Mouse (Mus musculus): ENCODE measurements around the gene Otub2.
A peak's percentile ranks its signal among the peaks of the same experiment; 100 is the strongest.

Gene Otub2

DNA sequence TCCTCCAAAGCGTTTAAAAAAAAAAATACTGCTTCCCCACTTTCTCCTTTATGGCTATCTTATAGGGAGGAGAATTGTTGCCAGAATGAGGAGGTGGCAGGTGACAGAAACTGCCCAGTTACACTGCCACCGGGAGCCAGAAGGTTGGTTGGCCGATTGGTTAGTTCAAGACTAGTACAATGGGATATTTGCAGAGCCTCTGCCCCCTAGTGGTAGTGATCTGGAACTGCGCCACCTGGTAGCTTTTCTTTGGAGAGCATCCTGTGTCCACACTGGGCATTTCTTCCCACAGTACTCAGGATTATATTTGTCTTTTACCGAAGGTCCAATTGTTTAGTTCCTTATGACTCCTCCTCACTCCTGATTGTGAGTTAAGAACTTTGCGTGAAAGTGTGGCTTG, 16.8 kb upstream of the Otub2 start:
- DNase-seq (ENCODE audit: low read depth) = peak; percentile 53

DNA sequence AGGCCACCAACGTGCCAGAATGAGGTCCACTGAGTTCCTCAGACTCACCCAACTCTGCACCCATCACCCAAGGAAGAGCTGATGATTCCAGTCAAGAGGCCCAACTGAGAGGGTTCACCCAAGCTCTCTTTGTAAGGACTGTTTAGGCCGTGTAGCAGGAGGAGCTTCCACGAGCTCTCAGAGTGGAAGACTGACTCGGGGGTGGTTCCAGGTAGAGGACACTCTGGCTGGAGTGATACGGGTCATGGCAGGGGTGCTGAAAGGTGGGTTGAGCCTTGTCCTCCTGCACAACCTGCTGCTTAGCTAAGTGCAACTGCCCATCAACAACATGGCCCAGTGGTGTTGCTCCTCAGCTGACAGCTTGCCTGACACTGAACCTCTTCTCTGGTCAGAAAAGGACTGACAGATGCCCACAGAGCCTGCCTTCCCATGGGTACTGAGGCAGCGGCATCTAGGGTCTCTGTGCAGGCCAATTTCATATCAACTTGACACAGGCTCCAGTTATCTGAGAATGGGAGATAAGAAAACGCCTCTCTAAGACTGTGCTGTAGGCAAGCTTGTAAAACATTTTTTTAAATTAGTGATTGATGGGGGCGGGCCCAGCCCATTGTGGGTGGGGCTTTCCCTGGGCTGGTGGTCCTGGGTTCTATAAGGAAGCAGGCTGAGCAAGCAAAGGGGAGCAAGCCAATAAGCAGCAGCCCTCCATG, 14.8 kb upstream of the Otub2 start:
- DNase-seq (ENCODE audit: low read depth) = no peak

- no peak for DNase-seq (ENCODE audit: low read depth)
Observed at GRCm38 (mm10) chr12:103376124-103376523, 12.4 kb upstream of the Otub2 start.

DNA sequence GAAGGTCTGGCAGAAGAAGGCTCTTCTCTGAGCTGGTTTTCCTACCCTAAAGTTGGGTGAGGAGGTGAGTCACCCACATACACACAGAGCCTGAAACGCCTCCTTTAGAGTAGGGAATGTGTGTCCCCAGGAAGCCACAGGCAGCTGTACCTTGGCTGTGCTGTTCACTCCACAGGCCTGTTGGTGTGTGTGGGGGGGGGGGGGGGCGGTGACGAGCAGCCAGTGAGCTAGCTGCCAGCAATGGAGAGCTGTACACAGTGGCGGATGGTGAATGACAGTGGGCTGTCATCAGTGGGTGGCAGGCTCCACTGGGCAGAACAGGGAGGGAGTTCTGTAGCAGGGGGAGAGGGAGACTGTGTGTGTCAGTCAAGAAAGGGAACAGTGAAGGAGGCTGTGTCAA, 11.7 kb upstream of the Otub2 start:
- DNase-seq (ENCODE audit: low read depth) = no peak

DNA sequence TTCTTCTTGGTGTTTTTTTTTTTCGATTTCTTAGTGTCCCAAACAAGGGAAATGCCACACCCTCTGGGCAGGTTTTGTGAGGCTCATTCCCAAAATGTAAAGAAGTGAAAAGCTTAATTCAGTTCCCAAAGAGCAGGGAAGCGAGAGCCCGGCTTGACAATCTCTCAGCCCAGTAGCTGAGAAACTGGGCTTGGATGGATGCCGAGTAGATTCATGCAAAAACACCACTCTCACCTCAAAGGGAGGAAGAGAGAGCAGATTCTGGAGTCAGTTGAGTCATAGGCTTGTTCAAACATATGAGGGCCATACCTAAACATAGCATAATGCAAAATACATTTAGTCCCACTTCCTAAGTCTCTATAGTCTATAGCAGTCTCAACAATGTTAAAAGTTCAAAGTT, 8.3 kb upstream of the Otub2 start:
- DNase-seq (ENCODE audit: low read depth) = no peak

DNA sequence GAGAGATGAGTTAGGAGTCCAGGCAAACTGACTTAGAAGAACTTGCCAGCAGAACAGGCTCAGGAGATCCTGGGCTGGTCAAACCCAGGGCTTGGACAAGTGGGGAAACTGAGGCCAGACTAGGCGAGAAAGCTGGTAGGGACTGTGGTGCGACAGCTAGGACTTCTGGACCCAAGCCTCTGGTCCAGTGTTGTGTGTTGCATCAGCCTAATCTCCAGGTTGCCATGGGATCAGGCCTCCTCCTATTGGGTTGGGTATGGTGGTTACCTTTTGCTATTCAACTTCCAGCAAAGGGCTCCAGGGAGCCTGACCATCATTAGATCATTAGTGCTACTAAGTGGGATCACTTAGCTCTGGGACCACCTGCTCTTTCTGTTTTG, 856 bp downstream of the Otub2 start:
- no peak for DNase-seq (ENCODE audit: low read depth)

- no peak for DNase-seq (ENCODE audit: low read depth)
Observed at GRCm38 (mm10) chr12:103389982-103390381, 1.5 kb downstream of the Otub2 start.

DNA sequence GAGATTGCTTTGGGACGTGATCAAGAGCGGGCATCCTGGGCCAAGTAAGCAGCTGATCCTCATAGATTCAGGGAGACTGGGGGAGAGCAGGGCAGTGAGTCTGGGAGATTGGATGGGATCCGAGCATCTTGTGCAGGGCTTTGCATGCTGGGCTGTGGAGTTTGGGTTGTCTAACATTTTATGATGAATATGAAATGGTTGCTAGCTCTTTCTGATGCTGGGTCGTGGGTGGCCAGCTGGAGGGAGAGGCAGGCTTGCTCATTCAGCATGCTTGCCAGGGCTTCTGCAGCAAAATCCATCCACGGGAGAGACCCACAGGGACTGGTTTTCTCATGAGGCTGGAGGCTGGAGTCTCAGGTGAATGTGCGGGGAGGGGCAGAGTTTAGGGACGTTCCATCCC, 2.6 kb downstream of the Otub2 start:
- no peak for DNase-seq (ENCODE audit: low read depth)

GRCm38 (mm10) chr12:103393528-103393927, 5.0 kb downstream of the Otub2 start:
- peak; percentile 53 for DNase-seq (ENCODE audit: low read depth)

DNA sequence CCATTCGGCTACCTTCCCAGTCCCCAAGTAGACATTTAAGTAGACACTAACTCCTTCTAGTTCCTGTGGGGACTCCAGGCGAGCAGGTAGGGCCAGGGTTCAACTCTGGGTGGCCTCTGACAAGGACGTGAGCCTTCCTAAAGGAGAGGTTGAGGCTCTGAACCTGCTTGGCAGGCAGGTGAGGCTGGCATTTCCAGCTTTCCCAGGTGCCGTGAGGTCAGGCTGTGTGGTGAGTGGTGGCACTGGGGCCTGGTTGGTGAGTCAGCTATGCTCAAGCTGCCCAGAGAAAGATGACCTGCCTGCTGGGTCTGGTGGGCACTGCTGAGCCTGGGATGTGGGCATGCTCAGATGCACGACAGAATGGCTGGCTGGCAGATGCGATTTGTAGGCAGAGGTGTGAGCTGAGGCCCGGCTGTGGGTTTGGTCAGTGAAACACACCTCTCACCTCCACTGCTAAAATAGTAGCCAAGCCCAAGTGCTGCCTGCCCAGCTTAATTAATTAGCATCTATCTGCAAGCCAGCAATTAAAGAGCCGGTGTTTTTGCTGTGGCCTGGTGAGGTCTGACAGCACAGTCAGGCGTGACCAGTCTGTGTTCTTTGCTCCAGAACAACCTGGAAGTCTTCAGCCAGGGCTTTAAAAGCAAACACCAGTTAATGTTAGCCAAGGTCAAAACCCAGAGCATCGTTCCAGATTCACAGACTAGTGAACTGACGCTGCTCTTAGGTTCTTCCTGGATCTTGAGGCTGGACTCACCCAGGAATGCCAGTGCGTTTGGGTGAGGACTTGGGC, 7.2 kb downstream of the Otub2 start:
- no peak for DNase-seq (ENCODE audit: low read depth)

DNA sequence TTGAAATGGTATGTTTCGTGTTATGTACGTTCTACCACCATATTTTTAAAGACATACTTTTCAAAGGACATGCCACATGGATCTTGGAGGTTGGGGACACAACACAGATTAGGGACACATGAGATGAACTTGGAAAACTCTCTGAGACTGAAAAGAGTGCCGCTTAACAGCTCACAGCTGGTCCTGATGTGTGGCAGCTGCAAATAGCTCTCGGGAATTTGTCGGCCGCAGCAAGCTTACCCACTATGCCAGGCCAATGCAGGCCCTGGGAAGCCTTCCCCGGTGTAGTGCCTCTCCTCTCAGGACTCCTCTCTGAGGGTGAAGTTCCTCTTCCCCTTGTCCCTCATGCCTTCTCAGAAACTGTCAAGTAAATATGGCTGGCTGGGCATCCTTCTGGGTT, 8.3 kb downstream of the Otub2 start:
- DNase-seq (ENCODE audit: low read depth) = no peak

DNA sequence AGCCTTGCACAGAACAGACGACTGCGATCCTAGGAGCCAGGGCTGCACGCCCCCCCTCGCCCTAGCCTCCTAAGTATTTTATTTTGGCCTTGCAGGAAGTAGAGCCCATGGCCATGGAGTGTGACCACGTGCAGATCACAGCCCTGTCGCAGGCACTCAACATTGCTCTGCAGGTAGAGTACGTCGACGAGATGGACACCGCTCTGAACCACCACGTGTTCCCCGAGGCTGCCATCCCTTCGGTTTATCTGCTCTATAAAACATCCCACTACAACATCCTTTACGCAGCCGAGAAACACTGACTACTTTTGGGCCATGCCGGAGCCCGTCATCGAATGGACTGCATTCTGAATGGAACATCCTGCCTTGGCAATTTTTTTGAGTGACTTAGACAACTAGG, 15.6 kb downstream of the Otub2 start:
- no peak for DNase-seq (ENCODE audit: low read depth)

GRCm38 (mm10) chr12:103407720-103408119, 19.2 kb downstream of the Otub2 start, which contains the start of gene 9330161L09Rik:
Gene 9330161L09Rik (minus strand): TSS chr12:103407820.
- DNase-seq (ENCODE audit: low read depth) = no peak

DNA sequence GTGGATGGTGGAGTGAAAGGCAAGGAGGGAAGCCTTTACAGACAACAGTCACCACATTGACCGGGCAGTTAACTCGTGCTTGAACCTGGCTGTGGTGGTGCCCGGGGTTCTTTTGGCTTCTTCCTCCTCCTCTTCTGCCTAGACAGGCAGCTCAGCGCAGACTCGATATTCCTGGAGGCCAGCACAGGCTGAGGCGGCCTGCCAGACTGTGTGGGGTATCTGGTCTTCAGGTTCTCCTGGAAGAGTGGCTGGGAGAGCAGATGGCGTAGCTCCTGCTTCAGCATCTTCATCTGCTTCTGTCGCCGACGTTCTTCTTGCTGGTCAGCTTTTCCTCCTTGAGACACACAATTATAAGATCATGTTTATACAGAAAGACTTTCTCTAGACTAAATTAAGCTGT, 19.7 kb downstream of the Otub2 start:
- no peak for DNase-seq (ENCODE audit: low read depth)

DNA sequence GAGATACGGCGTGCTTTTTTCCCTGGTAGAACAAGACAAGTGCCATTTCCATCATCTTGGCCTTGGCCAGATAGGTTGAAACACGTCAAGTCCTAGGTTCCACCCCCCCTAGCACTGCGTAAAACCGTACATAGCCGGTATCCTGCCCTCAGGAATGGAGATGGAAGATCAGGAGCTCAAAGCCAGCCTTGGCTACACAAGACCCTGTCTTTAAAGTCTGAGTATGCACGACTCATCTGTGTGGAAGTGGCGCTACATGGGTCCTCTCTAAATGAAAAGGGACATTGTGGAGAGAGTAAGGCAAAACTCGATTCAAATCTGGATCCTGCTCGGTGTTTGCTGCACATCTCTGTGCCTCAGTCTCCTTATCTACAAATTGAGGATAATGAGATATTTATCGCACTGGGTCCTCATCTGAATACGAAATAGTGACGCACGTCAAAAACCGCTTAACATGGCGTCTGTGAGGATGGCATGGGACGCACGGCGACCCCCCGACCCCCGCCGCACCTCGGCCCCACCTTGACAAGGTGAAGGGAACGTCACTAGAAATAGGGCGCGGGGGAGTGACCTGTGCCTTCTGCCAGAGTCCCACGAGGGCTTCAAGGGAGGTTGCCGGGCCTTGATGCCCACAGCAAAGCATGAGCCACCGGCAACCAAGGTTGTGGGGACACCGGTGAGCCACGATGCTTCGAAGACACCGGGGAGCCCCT, 36.7 kb downstream of the Otub2 start:
- DNase-seq (ENCODE audit: low read depth) = peak; percentile 4

- peak; percentile 93 for DNase-seq (ENCODE audit: low read depth)
Observed at GRCm38 (mm10) chr12:103425729-103426470, 37.4 kb downstream of the Otub2 start, which contains the start of gene Ddx24. Gene Ddx24 (minus strand): TSS chr12:103425830.

GRCm38 (mm10) chr12:103426710-103427109, 38.2 kb downstream of the Otub2 start:
- no peak for DNase-seq (ENCODE audit: low read depth)

DNA sequence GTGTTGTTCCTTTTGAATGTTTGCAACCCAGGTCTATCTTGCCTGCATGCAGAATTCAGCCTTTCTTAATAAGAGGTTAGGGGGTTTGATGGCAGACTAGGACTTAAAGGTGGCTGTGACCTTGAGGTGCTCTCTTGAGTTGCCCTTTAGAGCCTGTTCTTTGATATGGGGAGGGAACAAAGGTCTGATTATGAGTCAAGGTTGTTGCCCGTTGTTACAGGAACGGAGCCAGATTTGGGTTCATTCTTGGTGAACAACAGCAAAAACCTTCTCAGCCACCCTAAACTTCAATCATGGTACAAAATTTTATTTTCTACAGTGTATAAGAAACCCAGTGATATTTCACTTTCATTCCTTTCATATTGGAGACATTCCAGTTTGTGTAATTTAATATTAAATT, 44.9 kb downstream of the Otub2 start:
- DNase-seq (ENCODE audit: low read depth) = no peak

- DNase-seq (ENCODE audit: low read depth) = peak; percentile 5
Observed at GRCm38 (mm10) chr12:103433986-103434731, 45.7 kb downstream of the Otub2 start, which contains the start of gene Ifi27. Gene Ifi27 (plus strand): TSS chr12:103434211.

DNA sequence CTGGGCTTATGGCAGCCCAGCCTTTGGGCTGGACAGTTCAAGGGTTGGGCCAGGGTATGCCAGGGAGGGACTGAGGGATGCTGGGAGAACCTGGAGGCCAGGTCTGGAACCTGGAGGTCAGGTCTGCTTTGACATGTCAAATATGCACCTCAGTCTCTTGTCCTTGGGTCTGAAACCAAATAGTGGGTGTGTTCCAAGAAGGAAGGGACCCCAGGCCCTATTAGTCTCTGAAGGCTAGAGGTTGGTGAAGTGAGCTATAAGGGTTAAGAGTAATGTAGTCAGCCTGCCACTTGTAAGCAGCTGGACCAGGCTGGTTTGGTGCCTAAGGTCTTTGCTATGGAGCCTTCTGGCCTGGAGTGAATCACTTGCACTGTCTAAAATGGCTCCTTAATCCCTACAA, 46.4 kb downstream of the Otub2 start:
- no peak for DNase-seq (ENCODE audit: low read depth)

- DNase-seq (ENCODE audit: low read depth) = no peak
Observed at GRCm38 (mm10) chr12:103437601-103438000, 49.1 kb downstream of the Otub2 start.
